Mouse (Mus musculus) embryonic facial prominence, embryonic 13.5 days (tissue): ENCODE data around the gene Mtmr12. TPM values are rescaled to one million over a fixed set of nuclear protein-coding genes. Genes with fewer than 3 reads are reported as not detected.

Experiments
- ATAC-seq: fragments of 200-750 bp; cut with Nextera tagmentation; 2 replicates; pipeline ENCODE4 v1.8.0; 2017; ENCODE audit warnings: low read depth; ENCODE audit not compliant: insufficient number of reproducible peaks, insufficient read depth, low FRiP score, low TSS enrichment
- H3K27ac ChIP-seq: fragments of 300-500 bp; sonication (generic); 2 replicates; pipeline ENCODE4 v1.5.1; 2015; ENCODE audit warnings: moderate library complexity, mild to moderate bottlenecking, inconsistent platforms
- H3K27me3 ChIP-seq: fragments of 300-500 bp; sonication (generic); 2 replicates; pipeline ENCODE4 v1.6.1; 2015; ENCODE audit warnings: mild to moderate bottlenecking, inconsistent platforms
- H3K36me3 ChIP-seq: fragments of 300-500 bp; sonication (generic); 2 replicates; pipeline ENCODE4 v1.6.1; 2015; ENCODE audit warnings: mild to moderate bottlenecking, inconsistent platforms
- H3K4me1 ChIP-seq: fragments of 300-500 bp; sonication (generic); 2 replicates; pipeline ENCODE4 v1.6.1; 2015; ENCODE audit warnings: inconsistent platforms
- H3K4me2 ChIP-seq: fragments of 300-500 bp; sonication (generic); 2 replicates; pipeline ENCODE4 v1.6.1; 2015; ENCODE audit warnings: moderate library complexity, mild to moderate bottlenecking, inconsistent platforms
- H3K4me3 ChIP-seq: fragments of 300-500 bp; sonication (generic); 2 replicates; pipeline ENCODE4 v1.5.1; 2015; ENCODE audit warnings: mild to moderate bottlenecking, inconsistent platforms
- H3K9ac ChIP-seq: fragments of 300-500 bp; sonication (generic); 2 replicates; pipeline ENCODE4 v1.6.1; 2015; ENCODE audit warnings: mild to moderate bottlenecking, inconsistent platforms
- H3K9me3 ChIP-seq: fragments of 300-500 bp; sonication (generic); 2 replicates; pipeline ENCODE4 v1.6.1; 2016; ENCODE audit warnings: inconsistent platforms
- WGBS: fragments of 180-500 bp; shearing (Covaris S2); methylation state at CpG from one replicate; pipeline ENCODE4 v1.1.7; 2015; ENCODE audit warnings: mixed read lengths; 5-methylcytosine and 5-hydroxymethylcytosine counted together
- microRNA counts: library from miRNA; unstranded; fragments of <30 nt; microRNA quantifications from one replicate; lab custom pipeline; 2016
- microRNA-seq: library from miRNA; unstranded; fragments of <30 nt; microRNA quantifications from one replicate; pipeline ENCODE4, GENCODE M21; 2016
- polyA plus RNA-seq: library from polyadenylated mRNA; unstranded; fragments of >200 nt; fragmentation: Nextera tagmentation; extraction: Ambion mirVana; gene quantifications from 2 replicates; pipeline ENCODE4 v1.2.1, GENCODE M21; 2015

The Mtmr12 gene
- polyA plus RNA-seq, 1 experiment from 2014 or later: 16.1 TPM

- WGBS: 79% methylated on average over 8 of the region's 8 CpGs
Measured at GRCm38 (mm10) chr15:12318451-12318850, 113.6 kb downstream of the Mtmr12 start.

GRCm38 (mm10) chr15:12319889-12320288, 115.1 kb downstream of the Mtmr12 start:
- Histone ChIP-seq H3K9ac (no peak overlapping the region), H3K27me3 (peaks cover 12% of the 10 kb centered on the region), H3K36me3 (no peaks in the 10 kb centered on the region; the same call in 1 of the 2 replicates), H3K4me3 (0 out of 2 replicates have a peak overlapping the region, but pooled peaks have one; percentile 99), H3K9me3 (no peaks in the 10 kb centered on the region), H3K27ac (no peak overlapping the region), H3K4me2 (peak overlapping the region; percentile 81; the same call in 1 of the 2 replicates), H3K4me1 (peaks cover 12% of the 10 kb centered on the region)
- no peak for ATAC-seq
- 36% methylated on average over 5 of the region's 5 CpGs for WGBS

More at GRCm38 (mm10) chr15:12318451-12318850, 113.6 kb downstream of the Mtmr12 start:
- Histone ChIP-seq H3K9me3 (no peaks in the 10 kb centered on the region), H3K4me1 (peaks cover 4% of the 10 kb centered on the region), H3K27me3 (peaks cover 12% of the 10 kb centered on the region), H3K27ac (no peak overlapping the region), H3K4me2 (no peak overlapping the region), H3K36me3 (no peaks in the 10 kb centered on the region), H3K9ac (no peak overlapping the region), H3K4me3 (no peak overlapping the region)
- ATAC-seq: no peak

- Histone ChIP-seq H3K9me3 (no peaks in the 10 kb centered on the region), H3K9ac (peak overlapping the region; percentile 99), H3K27me3 (peaks cover 12% of the 10 kb centered on the region), H3K4me1 (peaks cover 12% of the 10 kb centered on the region), H3K36me3 (peaks cover 2% of the 10 kb centered on the region), H3K4me2 (peak overlapping the region; percentile 81), H3K4me3 (peak overlapping the region; percentile 99), H3K27ac (peak overlapping the region; percentile 94)
- ATAC-seq: no peak
- 3% methylated on average over 22 of the region's 22 CpGs for WGBS
Measured at GRCm38 (mm10) chr15:12320441-12321090, 115.7 kb downstream of the Mtmr12 start.

- under 1% methylated on average over 73 of the region's 74 CpGs for WGBS
- ATAC-seq: peak; percentile 93
- Histone ChIP-seq H3K36me3 (peaks cover 5% of the 10 kb centered on the region), H3K9me3 (no peaks in the 10 kb centered on the region), H3K4me2 (peak within 1 kb of the TSS; percentile 81), H3K9ac (peak within 1 kb of the TSS; percentile 99), H3K27ac (peak within 1 kb of the TSS; percentile 94), H3K27me3 (peaks cover 12% of the 10 kb centered on the region), H3K4me3 (peak within 1 kb of the TSS; percentile 99), H3K4me1 (peaks cover 15% of the 10 kb centered on the region)
Measured at GRCm38 (mm10) chr15:12321091-12321787, 116.4 kb downstream of the Mtmr12 start, which contains the start of gene Golph3. Gene Golph3, plus strand, starts transcription at chr15:12321450.

GRCm38 (mm10) chr15:12321788-12322621, 117.2 kb downstream of the Mtmr12 start, which contains the start of gene 1810049J17Rik:
Gene 1810049J17Rik, minus strand, starts transcription at chr15:12321899.
- H3K4me3 ChIP-seq: peak within 1 kb of the TSS; percentile 99
- H3K4me1 ChIP-seq: peaks cover 15% of the 10 kb centered on the region
- H3K9me3 ChIP-seq: no peaks in the 10 kb centered on the region
- peak within 1 kb of the TSS; percentile 99 for H3K9ac ChIP-seq
- peak within 1 kb of the TSS; percentile 81 for H3K4me2 ChIP-seq
- peak within 1 kb of the TSS; percentile 94 for H3K27ac ChIP-seq
- peaks cover 12% of the 10 kb centered on the region for H3K27me3 ChIP-seq
- peaks cover 5% of the 10 kb centered on the region for H3K36me3 ChIP-seq
- WGBS: under 1% methylated on average over 67 of the region's 70 CpGs
- no peak for ATAC-seq

GRCm38 (mm10) chr15:12322676-12323402, 118.0 kb downstream of the Mtmr12 start:
- Histone ChIP-seq H3K9ac (peak overlapping the region; percentile 99), H3K4me2 (peak overlapping the region; percentile 81), H3K4me1 (peaks cover 15% of the 10 kb centered on the region), H3K9me3 (no peaks in the 10 kb centered on the region), H3K27me3 (peaks cover 12% of the 10 kb centered on the region), H3K27ac (no peak overlapping the region), H3K36me3 (peaks cover 5% of the 10 kb centered on the region), H3K4me3 (peak overlapping the region; percentile 99)
- ATAC-seq: no peak
- WGBS: 3% methylated on average over 9 of the region's 9 CpGs

MicroRNAs within 50 kb of the gene (microRNA counts, 519-probe panel; counts per million panel counts)
- 236 counts per million, percentile 44 among the panel's probes with 10 or more counts for microRNA mmu-miR-1898 (lab: Ali Mortazavi, UCI)

Small RNAs within 50 kb of the gene (microRNA-seq; reads per million reads assigned to microRNA genes)
- not detected for gene Mir1898

Other genes with a start within 250 kb of the Mtmr12 start
- 721 and 790 TPM in 2 replicates for gene Sub1, start 208.0 kb upstream of the Mtmr12 start, polyA plus RNA-seq
- 125 TPM in 2 replicates for gene Zfr, start 87.2 kb upstream of the Mtmr12 start, polyA plus RNA-seq
- gene Golph3, start 116.4 kb downstream of the Mtmr12 start, polyA plus RNA-seq: 89.9 and 98.2 TPM in 2 replicates
- not detected in 2 replicates for gene 1810049J17Rik, start 116.9 kb downstream of the Mtmr12 start, polyA plus RNA-seq